Mouse (Mus musculus): ENCODE data around the gene Vrk3. TPM values are rescaled to one million over a fixed set of nuclear protein-coding genes. Genes with fewer than 3 reads are reported as not detected.

Gene Vrk3
- total RNA-seq (2014; fragmentation: Nextera tagmentation) (44.9 and 48.7 TPM in 2 replicates), total RNA-seq (2017) (48.8 and 49.0 TPM in 2 replicates), polyA plus RNA-seq (2012) (72.0 and 82.5 TPM in 2 replicates)

GRCm38 (mm10) chr7:44748101-44749044 lies at the start of gene Vrk3:
Gene Vrk3, plus strand, starts transcription at chr7:44748413.
- TF ChIP-seq POLR2AphosphoS5 (IDR thresholded peaks at IDR 0.05; ENCODE audit: insufficient replicate concordance, low read depth, low read length) (no peak), GATA1 (IDR thresholded peaks at IDR 0.05; ENCODE audit: borderline replicate concordance, low read length) (no peak), TAL1 (conservative IDR thresholded peaks at IDR 0.05; ENCODE audit: low read depth, low read length) (no peak), CTCF (IDR thresholded peaks at IDR 0.05; ENCODE audit: low read depth, low read length) (no peak), GATA2 (IDR thresholded peaks at IDR 0.05; ENCODE audit: borderline replicate concordance, low read depth, low read length) (no peak)
- peak; percentile 94 for DNase-seq (ENCODE audit: low spot score)
- Histone ChIP-seq H3K27me3 (ENCODE audit: insufficient read depth, low read length) (no peaks in the 10 kb centered on the region), H3K36me3 (replicated peaks) (peaks cover 24% of the 10 kb centered on the region), H3K9me3 (replicated peaks) (no peaks in the 10 kb centered on the region), H3K4me3 (ENCODE audit: low read depth, low read length) (peak within 1 kb of the TSS; percentile 74), H3K4me1 (ENCODE audit: insufficient read depth, low read depth, low read length) (peaks cover 31% of the 10 kb centered on the region)
- ATAC-seq (ENCODE audit: extremely low read depth, insufficient number of reproducible peaks, low FRiP score, poor library complexity, severe bottlenecking): peak; percentile 95

- no peak overlapping the region for H3K4me3 ChIP-seq (ENCODE audit: low read depth, low read length)
- no peak for ATAC-seq (ENCODE audit: extremely low read depth, insufficient number of reproducible peaks, low FRiP score, poor library complexity, severe bottlenecking)
- peaks cover 24% of the 10 kb centered on the region for H3K4me1 ChIP-seq (ENCODE audit: insufficient read depth, low read depth, low read length)
- TF ChIP-seq CTCF (IDR thresholded peaks at IDR 0.05; ENCODE audit: low read depth, low read length) (peak; percentile 54), GATA1 (IDR thresholded peaks at IDR 0.05; ENCODE audit: borderline replicate concordance, low read length) (no peak)
- DNase-seq (ENCODE audit: low spot score): no peak
- H3K9me3 ChIP-seq (replicated peaks): no peaks in the 10 kb centered on the region
- H3K27me3 ChIP-seq (ENCODE audit: insufficient read depth, low read length): peaks cover 6% of the 10 kb centered on the region; the same call in 1 of the 2 replicates
- H3K36me3 ChIP-seq (replicated peaks): no peaks in the 10 kb centered on the region
Measured at GRCm38 (mm10) chr7:44701921-44702320, 46.3 kb upstream of the Vrk3 start.

- H3K9me3 ChIP-seq (replicated peaks): no peaks in the 10 kb centered on the region
- no peak for DNase-seq (ENCODE audit: low spot score)
- peaks cover 14% of the 10 kb centered on the region for H3K4me1 ChIP-seq (ENCODE audit: insufficient read depth, low read depth, low read length)
- TF ChIP-seq GATA1 (IDR thresholded peaks at IDR 0.05; ENCODE audit: borderline replicate concordance, low read length) (no peak), POLR2AphosphoS5 (IDR thresholded peaks at IDR 0.05; ENCODE audit: insufficient replicate concordance, low read depth, low read length) (no peak), GATA2 (IDR thresholded peaks at IDR 0.05; ENCODE audit: borderline replicate concordance, low read depth, low read length) (no peak), TAL1 (conservative IDR thresholded peaks at IDR 0.05; ENCODE audit: low read depth, low read length) (no peak), CTCF (IDR thresholded peaks at IDR 0.05; ENCODE audit: low read depth, low read length) (no peak)
- no peaks in the 10 kb centered on the region for H3K36me3 ChIP-seq (replicated peaks)
- no peak for ATAC-seq (ENCODE audit: extremely low read depth, insufficient number of reproducible peaks, low FRiP score, poor library complexity, severe bottlenecking)
- no peak overlapping the region for H3K4me3 ChIP-seq (ENCODE audit: low read depth, low read length)
- 0 out of 2 replicates have a peak, but pooled peaks cover 3% of the 10 kb centered on the region for H3K27me3 ChIP-seq (ENCODE audit: insufficient read depth, low read length)
Measured at GRCm38 (mm10) chr7:44702985-44703384, 45.2 kb upstream of the Vrk3 start.

- TF ChIP-seq POLR2AphosphoS5 (IDR thresholded peaks at IDR 0.05; ENCODE audit: insufficient replicate concordance, low read depth, low read length): no peak
- TF ChIP-seq CTCF (IDR thresholded peaks at IDR 0.05; ENCODE audit: low read depth, low read length): peak; percentile 47; the same call in 1 of the 2 replicates
- Histone ChIP-seq H3K9me3 (replicated peaks) (no peaks in the 10 kb centered on the region), H3K27me3 (ENCODE audit: insufficient read depth, low read length) (peaks cover 3% of the 10 kb centered on the region; the same call in 1 of the 2 replicates), H3K36me3 (replicated peaks) (no peaks in the 10 kb centered on the region), H3K4me1 (ENCODE audit: insufficient read depth, low read depth, low read length) (peaks cover 5% of the 10 kb centered on the region), H3K4me3 (ENCODE audit: low read depth, low read length) (no peak overlapping the region)
- DNase-seq (ENCODE audit: low spot score) (no peak), ATAC-seq (ENCODE audit: extremely low read depth, insufficient number of reproducible peaks, low FRiP score, poor library complexity, severe bottlenecking) (no peak)
Measured at GRCm38 (mm10) chr7:44704363-44704762, 43.9 kb upstream of the Vrk3 start.

GRCm38 (mm10) chr7:44705086-44705485 lies 43.1 kb upstream of the Vrk3 start:
- Histone ChIP-seq H3K36me3 (replicated peaks) (no peaks in the 10 kb centered on the region), H3K27me3 (ENCODE audit: insufficient read depth, low read length) (peaks cover 3% of the 10 kb centered on the region; the same call in 1 of the 2 replicates), H3K4me3 (ENCODE audit: low read depth, low read length) (no peak overlapping the region), H3K4me1 (ENCODE audit: insufficient read depth, low read depth, low read length) (peaks cover 5% of the 10 kb centered on the region), H3K9me3 (replicated peaks) (0 out of 2 replicates have a peak, but pooled peaks cover 3% of the 10 kb centered on the region)
- DNase-seq (ENCODE audit: low spot score): no peak
- no peak for TF ChIP-seq GATA1 (IDR thresholded peaks at IDR 0.05; ENCODE audit: borderline replicate concordance, low read length)
- TF ChIP-seq CTCF (IDR thresholded peaks at IDR 0.05; ENCODE audit: low read depth, low read length): no peak
- TF ChIP-seq GATA2 (IDR thresholded peaks at IDR 0.05; ENCODE audit: borderline replicate concordance, low read depth, low read length): no peak
- TF ChIP-seq POLR2AphosphoS5 (IDR thresholded peaks at IDR 0.05; ENCODE audit: insufficient replicate concordance, low read depth, low read length): no peak
- TF ChIP-seq TAL1 (conservative IDR thresholded peaks at IDR 0.05; ENCODE audit: low read depth, low read length): no peak
- ATAC-seq (ENCODE audit: extremely low read depth, insufficient number of reproducible peaks, low FRiP score, poor library complexity, severe bottlenecking): no peak

GRCm38 (mm10) chr7:44706322-44706721 lies 41.9 kb upstream of the Vrk3 start:
- TF ChIP-seq CTCF (IDR thresholded peaks at IDR 0.05; ENCODE audit: low read depth, low read length): no peak
- TF ChIP-seq GATA1 (IDR thresholded peaks at IDR 0.05; ENCODE audit: borderline replicate concordance, low read length): no peak
- no peak for TF ChIP-seq GATA2 (IDR thresholded peaks at IDR 0.05; ENCODE audit: borderline replicate concordance, low read depth, low read length)
- TF ChIP-seq TAL1 (conservative IDR thresholded peaks at IDR 0.05; ENCODE audit: low read depth, low read length): no peak
- no peak for TF ChIP-seq POLR2AphosphoS5 (IDR thresholded peaks at IDR 0.05; ENCODE audit: insufficient replicate concordance, low read depth, low read length)
- ATAC-seq (ENCODE audit: extremely low read depth, insufficient number of reproducible peaks, low FRiP score, poor library complexity, severe bottlenecking): no peak
- no peak for DNase-seq (ENCODE audit: low spot score)

More at GRCm38 (mm10) chr7:44706322-44706721, 41.9 kb upstream of the Vrk3 start:
- Histone ChIP-seq H3K36me3 (replicated peaks) (no peaks in the 10 kb centered on the region), H3K4me1 (ENCODE audit: insufficient read depth, low read depth, low read length) (no peaks in the 10 kb centered on the region), H3K4me3 (ENCODE audit: low read depth, low read length) (no peak overlapping the region), H3K27me3 (ENCODE audit: insufficient read depth, low read length) (no peaks in the 10 kb centered on the region; the same call in 1 of the 2 replicates), H3K9me3 (replicated peaks) (peaks cover 3% of the 10 kb centered on the region; the same call in 1 of the 2 replicates)
